Mouse (Mus musculus) cerebellum, adult 2 months (tissue): ENCODE measurements around the gene Lgals9.

Experiments
- CTCF ChIP-seq: fragments of 200-500 bp; IDR thresholded peaks from 2 replicates; pipeline ENCODE4 v1.5.1; 2011; ENCODE audit warnings: low read depth, mild to moderate bottlenecking, control low read depth, low read length, moderate library complexity, borderline replicate concordance; ENCODE audit not compliant: insufficient read depth
- POLR2A ChIP-seq: fragments of 200-500 bp; IDR thresholded peaks from 2 replicates; pipeline ENCODE4 v1.6.1; 2011; ENCODE audit warnings: low read length, control low read depth, borderline replicate concordance; ENCODE audit not compliant: insufficient read depth

- no peak for TF ChIP-seq CTCF
- no peak for TF ChIP-seq POLR2A
Observed at GRCm38 (mm10) chr11:79017161-79017606, 32.4 kb upstream of the Lgals9 start.
